Mouse (Mus musculus) kidney, adult 8-10 months (tissue): ENCODE measurements around the gene Cadps2.

Source experiments
- DNase-seq, 2 experiments: peaks; one replicate each; pipeline ENCODE4 v3.0.0; 2022

The Cadps2 gene

DNA sequence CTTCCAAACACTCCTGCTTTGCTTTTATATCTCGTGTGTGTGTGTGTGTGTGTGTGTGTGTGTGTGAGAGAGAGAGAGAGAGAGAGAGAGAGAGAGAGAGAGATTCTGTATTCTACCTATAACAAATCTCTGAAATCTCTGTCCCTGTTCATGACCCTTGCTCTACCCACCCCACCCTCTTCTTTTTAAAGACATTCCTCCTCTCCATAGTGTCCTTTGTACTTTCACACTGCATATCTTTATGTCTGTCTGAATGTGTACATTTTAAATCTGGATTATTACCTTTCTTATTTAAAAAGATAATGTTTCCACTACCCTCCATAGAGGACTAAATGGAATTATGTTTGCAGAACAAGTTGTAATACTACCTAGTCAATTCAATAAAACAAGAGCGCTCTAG is 315.5 kb downstream of the Cadps2 start:
- no peak for DNase-seq

- no peak for DNase-seq
These were observed 316.7 kb downstream of the Cadps2 start for GRCm38 (mm10) chr6:23522556-23522955.

DNA sequence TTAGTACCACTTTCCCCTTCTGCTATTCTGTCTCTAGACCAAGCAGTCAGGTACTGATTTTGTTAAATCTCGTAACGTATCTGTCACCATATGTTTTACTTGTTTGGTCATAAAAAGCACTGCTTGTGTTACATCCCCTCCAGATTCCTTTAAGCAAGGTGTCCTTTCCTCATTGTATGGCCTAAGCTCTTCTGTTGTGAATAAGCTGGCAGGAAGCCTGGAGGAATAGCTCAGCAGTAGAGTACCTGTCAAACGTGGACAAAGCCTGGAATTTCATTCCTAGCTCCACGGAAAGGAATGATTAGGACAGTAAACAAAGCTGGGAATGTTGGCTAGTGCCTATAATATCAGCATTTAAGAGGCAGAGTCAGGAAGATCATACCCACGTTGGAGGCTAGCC is 340.6 kb downstream of the Cadps2 start:
- DNase-seq, result no peak

- DNase-seq, result peak in 1 of 2 experiments; percentile 5
These were observed 347.4 kb downstream of the Cadps2 start for GRCm38 (mm10) chr6:23491804-23492203.

DNA sequence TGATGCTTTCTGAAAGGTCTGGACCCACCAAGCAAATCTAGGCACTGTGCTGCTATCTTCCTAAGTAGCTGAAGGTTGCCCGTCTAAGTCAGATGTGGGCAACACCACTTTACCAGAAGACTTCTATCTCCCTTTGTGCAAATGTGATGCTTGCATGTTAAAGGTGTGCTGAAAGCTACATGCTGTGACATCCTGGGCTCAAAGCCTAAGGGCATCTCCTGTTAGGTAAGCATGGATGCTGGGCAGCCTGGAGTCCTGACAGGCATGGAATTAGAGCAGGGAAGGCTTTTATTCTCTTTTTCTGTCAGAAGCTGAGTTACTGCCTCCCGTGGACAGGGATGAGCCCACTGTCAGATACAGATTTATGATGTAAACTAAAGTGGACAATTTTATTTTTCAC is 348.8 kb downstream of the Cadps2 start:
- DNase-seq, result no peak

DNA sequence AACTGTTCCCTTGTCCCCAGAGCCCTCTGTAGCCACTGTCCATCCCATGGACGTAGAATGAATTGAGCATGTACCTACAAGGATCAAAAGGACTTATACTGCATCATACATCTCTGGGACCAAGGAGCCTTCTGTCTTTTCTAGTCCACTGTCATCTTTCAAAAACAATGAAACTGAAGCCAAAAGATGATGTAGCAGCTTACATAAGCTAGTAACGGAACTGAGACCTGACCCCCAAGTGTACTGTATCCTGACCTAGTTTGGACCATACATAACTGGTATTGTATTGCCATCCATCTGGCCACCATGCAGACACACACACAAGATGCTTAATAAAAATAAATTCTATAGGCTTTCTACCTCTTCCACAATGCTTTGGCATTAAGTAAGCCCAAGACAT is 350.2 kb downstream of the Cadps2 start:
- DNase-seq, result no peak

DNA sequence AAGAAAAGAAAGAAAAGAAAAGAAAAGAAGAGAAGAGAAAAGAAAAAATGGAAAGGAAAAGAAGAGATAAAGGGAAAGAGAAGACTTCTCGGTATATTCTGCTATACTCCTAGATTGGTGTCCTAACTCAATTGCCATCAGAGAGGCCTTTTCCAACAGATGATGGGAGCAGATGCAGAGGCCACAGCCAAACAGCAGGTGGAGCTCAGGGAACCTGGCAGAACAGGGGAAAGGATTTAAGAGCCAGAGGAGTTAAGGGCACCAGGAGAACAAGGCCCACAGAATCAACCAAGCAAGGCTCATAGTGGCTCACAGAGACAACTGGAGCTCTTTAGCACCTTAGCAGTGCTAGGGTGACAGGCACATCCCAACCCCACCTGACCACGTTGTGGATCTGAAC is 366.5 kb downstream of the Cadps2 start:
- peak in 1 of 2 experiments; percentile 18 for DNase-seq

DNA sequence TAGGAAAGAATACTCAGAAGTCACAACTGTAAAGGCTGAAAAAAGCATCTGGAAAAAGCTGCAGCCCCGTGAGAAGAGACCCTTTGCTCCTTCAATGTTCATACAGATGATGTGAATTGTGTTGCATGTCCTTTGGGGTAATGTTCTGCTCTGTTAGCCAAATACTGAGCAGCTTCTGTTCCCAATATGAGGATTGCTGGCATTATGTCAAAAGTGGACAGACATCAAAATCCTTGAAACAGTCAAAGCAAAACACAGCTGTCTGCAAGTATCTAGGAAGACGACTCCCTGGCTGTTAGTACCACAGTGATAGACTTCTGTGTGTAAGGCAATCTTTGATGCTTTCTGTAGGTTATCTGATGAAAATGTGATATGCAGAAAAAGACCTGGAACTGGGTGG is 367.4 kb downstream of the Cadps2 start:
- no peak for DNase-seq

GRCm38 (mm10) chr6:23467885-23468284 is 371.3 kb downstream of the Cadps2 start:
- DNase-seq, result no peak

- peak in 1 of 2 experiments; percentile 16 for DNase-seq
These were observed 376.5 kb downstream of the Cadps2 start for GRCm38 (mm10) chr6:23462600-23463280.

- DNase-seq, result peak; percentile 12 to 66
These were observed 381.5 kb downstream of the Cadps2 start for GRCm38 (mm10) chr6:23457748-23458147.

DNA sequence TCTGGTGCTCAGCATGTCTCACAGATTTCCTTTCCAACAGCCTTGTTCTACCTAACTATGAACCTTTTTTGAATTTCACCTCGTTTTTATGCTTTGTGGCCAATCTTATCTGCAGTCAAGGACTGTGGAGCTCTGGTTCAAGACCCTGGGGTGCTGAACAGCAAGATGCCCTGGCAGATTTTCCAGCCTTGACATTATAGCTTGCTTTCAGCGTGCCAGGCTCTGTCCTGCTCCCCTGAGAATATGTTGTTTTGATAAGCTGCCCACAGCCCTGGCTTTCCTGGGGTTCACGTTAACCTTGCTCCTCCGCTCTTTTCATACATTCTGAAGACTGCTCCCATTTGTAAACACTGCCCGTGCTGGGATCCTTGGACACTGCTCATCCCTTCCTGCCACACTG is 385.3 kb downstream of the Cadps2 start:
- DNase-seq, result no peak

DNA sequence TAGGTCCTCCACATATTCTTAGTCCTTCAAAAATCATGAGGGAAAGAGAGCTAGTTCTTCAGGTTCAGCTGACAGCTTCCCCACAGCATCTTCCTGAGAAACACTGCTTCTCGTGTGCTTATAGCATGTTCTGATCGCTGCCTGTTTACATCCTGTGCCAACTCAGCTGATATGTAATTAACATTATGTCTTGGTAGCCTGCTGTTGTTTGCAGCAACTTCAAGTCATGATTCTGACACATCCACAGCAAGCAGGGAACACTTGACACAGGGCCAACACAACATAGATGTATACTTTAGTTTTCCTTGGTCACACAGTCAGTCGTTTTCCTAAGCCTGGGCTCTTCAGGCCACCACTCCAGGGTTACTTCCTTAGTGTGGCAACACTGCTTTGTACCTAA is 399.3 kb downstream of the Cadps2 start:
- DNase-seq, result no peak

DNA sequence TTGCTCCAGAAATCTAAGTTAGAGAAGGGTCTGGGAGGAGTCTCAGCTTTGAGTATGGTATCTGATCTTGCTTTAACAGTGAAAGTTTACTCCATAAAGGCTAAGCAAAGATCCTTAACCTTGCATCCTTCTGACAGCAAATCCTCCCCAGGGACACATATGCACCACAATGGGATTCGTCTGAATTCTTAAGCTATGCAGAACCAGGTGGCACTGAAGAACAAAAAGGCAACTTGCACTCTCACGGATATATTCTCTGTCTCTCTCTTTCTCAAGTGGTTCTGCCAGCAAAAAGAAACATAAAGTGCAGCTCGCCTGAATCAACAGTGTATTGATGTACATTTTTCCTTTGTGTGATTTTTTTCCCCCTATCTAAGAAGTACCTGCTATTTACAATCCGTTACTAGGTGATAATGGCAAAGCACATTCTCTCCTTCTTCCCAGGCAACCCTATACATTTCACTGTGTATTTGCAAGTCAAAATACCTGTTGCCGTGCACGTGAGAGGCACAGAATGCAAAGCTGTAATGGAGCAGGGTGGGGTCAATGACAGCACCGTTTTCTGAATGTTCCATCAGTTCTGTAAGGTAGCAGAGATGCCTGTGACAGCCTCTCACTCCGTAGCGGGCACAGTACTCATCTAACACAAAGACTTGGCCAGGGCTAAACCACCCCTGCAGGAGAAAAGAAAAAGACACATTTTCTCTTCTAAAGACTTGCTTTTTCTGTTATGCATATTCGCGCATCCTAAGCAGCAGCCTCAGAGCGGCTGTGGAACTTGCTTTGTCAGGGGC is 428.8 kb downstream of the Cadps2 start:
- no peak for DNase-seq

- DNase-seq, result no peak
These were observed 445.1 kb downstream of the Cadps2 start for GRCm38 (mm10) chr6:23394131-23394530.

DNA sequence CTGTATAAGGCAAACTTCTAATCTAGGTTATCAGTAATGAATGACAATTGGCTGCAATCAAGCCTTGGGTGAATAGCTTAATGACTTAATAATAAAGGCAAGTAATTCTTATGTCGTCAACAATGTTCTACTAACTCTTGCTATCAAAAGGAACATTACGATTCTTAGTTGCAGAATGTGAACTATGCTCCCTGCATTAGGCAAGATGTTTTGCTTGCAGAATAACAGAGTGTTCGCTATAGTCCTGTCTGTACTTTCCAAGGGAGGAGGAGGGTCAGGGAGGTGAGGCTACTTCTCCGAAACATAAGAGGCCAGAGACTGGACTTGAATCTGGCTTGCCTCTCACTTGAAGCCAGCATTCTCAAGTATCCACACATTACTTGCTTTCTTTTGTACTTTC is 446.5 kb downstream of the Cadps2 start:
- no peak for DNase-seq

GRCm38 (mm10) chr6:23386711-23387110 is 452.5 kb downstream of the Cadps2 start:
- DNase-seq, result no peak

- no peak for DNase-seq
These were observed 456.2 kb downstream of the Cadps2 start for GRCm38 (mm10) chr6:23383004-23383347.

DNA sequence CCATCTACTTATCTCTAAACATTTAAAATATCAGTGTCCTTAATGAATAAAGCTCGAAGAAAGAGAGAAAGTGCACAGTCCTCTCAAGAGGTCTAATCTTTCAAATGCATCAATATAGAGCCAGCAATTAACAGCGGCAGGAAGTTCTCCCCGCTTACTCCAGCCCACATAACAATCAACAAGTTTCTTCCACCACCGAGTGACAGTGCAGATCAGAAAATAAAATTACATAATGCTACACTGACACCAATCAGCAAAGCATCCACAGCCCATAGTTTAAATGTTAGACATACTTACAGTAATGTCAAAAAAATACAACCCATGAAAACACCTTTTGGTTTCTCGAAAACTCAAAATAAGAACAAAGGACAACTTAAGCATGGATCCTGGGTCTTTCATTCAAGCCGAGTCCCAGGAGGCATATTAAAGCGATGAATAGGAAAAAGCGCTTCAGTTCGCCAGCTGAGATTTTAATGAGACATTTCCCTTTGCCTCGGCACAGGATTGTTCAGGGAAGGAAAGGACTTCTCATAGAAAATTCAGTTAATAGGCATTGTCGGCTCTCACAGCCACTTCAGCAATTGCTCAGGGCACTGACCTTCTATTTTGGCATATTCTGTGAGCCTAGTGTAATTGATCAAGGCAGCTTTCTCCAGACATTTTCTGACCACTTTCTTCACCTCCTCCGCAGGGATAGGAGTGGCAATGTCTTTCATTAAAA is 456.8 kb downstream of the Cadps2 start:
- DNase-seq, result no peak

DNA sequence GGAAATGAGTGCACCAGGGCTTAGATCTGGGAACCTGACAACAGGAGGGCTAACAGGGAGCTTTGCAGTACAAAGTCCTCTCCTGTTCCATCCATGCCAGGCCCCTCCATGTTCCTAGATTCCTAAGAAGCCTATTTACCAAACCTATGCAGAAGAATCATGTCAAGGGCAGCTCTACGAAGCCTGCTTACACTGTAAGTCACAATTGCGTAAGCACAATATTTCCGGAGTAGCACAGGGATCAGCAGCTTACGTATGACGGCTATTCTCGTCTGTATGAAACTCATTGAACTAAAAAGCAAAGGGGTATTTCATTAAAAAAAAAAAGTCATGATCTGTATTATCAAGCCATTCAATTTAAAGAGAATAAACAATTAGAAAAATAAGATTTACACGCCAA is 462.9 kb downstream of the Cadps2 start:
- DNase-seq, result no peak

GRCm38 (mm10) chr6:23361842-23362451 is 477.3 kb downstream of the Cadps2 start:
- no peak for DNase-seq

DNA sequence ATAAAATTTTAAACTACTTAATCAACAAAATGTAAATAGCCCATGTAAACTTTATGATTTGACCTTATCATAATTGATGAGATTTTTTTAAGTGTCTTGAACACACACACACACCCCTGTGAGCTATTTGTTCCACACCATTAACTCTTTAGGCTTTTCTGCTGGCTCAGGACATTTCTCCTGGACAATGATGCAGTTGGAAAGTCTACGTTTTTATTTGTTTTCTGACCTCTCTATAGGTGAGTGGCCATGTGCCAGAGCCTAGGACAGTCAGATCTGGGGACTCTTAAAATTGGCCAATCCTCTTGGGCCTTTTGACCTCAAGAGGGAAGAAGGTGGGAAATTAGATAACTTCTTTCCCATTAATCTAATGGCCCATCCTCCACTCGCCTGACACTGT is 478.6 kb downstream of the Cadps2 start:
- no peak for DNase-seq

DNA sequence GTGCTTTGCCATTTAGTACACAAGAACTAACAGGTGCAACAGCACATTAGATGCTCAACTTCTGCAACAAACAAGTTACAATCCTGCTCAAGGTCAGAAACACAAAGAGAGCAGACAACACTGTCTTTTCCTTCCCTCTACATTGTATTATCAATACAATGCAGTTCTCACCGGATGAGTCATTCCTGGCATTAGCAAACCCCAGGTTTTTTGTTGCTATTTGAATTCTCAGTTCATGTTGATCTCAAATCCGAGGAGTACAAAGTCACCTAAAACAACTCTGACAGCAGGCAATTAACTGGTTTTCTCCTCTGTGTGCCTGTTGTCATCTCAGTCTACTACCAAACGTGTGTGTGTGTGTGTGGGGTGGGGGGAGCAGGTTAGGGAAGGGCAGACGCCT is 483.1 kb downstream of the Cadps2 start:
- DNase-seq, result no peak

DNA sequence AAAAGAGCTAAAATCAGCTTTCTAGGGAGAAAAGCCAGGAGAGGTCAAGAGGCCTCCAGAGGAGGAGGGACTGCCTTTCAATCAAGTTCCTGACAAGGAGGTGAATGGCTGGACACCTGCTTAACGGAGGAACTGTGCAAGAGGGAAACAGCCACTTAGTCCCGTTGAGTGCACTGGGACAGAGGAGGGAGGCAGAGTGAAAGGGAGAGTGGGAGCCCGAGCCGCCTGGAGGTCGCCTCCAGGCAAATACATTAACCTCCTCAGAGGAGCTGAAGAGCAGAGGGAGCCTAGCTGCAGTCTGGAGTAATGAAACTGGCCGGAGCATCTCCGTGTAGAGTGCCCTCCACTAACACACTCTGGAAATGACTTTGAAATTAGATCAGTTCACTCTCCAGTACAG is 485.7 kb downstream of the Cadps2 start:
- DNase-seq, result no peak
